Mouse (Mus musculus): ENCODE results near the gene Nat8f2.

GRCm38 (mm10) chr6:85849240-85849639 is 19.7 kb downstream of the Nat8f2 start:
- TF ChIP-seq CTCF (IDR thresholded peaks at IDR 0.05; ENCODE audit: low read depth): no peak
- no peak for TF ChIP-seq EP300 (optimal IDR thresholded peaks at IDR 0.05)

All from stomach, postnatal 0 days (tissue).